Mouse (Mus musculus) subcutaneous adipose tissue, adult 2 months (tissue): Measurements from ENCODE around the gene Arntl. TPM values are rescaled to one million over a fixed set of nuclear protein-coding genes. Genes with fewer than 3 reads are reported as not detected.

Experiments
- polyA plus RNA-seq: library from polyadenylated mRNA; depleted of rRNA; stranded (reverse); fragments of >200 nt; gene quantifications from 2 replicates; pipeline ENCODE4 v1.2.3, GENCODE M21; 2012; ENCODE audit warnings: low replicate concordance; rRNA removed

Gene Arntl
- polyA plus RNA-seq = 8.6 and 16.7 TPM in 2 replicates

GRCm38 (mm10) chr7:113206644-113207470 lies at the start of gene Arntl:
TSS of gene Arntl (plus strand) at chr7:113207465.

Other genes with a start within 250 kb of the Arntl start
- gene Btbd10, start 161.9 kb downstream of the Arntl start, polyA plus RNA-seq = 13.0 and 15.0 TPM in 2 replicates
- not detected in 2 replicates for gene Pth, start 181.1 kb downstream of the Arntl start, polyA plus RNA-seq